Mouse (Mus musculus): ENCODE measurements at regions not wholly inside any gene's neighbourhood (a gene's known extent, or its start where the extent isn't known, plus 50 kb on each side); places are given as distances from the start of the nearest gene placed in this dataset.
"Not testable (repeated sequence)": the region's sequence is repeated elsewhere in the genome, so short reads cannot be mapped to it uniquely, and the experiment has no call there.

DNA sequence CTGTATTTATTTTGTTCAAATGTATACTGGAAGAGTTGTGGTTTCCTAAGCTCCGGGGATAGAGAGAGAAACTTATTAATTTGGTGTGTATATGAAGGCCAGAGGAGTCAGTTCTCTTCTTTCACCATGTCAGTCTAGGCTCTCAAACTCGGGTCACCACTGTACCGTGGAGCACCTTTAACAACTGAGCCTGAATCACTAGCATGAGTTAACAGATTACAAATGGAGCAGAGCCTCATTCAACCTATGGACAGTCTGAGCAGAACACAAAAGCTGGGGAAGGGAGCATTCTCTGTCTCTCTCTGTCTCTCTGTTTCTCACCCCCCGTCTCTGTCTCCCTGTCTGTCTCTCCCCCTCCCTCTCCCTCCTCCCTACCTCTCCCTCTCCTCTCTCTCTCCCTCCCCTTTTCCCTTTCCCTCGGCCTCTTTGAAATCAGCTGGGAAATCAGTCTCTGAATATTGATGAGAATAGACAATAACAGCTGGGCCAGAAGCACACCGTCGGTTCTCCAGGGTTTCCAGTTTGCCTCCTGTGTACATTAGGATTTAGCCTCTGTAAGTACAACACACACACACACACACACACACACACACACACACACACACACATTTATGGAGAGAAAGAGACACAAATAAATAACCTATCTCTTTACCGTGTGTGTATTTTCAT, 200.4 kb upstream of the 1700056E22Rik start:
- DNase-seq (ENCODE audit: low spot score) = no peak

DNA sequence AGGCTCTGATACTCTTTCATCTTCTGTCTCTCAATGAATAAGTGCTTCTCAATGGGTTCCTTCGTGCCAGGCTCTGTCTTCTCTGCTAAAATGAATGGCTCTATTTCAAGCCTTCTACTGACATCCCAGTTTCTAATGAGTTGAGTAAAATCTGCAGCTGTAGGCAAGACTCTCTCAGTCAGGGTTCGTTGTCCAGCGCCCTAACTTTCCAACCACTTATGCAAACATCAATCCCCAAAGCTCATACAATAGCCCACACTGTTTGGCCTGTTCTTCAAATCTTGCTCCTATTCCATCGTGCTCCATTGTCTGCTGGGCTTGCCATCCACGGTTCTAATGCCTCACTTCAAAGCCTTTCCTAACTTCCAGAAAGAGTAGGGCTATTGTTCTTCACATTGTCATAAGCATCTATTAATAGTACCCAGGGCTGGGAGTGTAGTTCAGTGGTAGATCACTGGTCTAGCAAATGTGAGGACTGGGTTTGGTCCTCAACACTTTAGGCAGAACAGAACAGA, 199.7 kb upstream of the 1700056E22Rik start:
- DNase-seq (ENCODE audit: low spot score) = no peak

DNA sequence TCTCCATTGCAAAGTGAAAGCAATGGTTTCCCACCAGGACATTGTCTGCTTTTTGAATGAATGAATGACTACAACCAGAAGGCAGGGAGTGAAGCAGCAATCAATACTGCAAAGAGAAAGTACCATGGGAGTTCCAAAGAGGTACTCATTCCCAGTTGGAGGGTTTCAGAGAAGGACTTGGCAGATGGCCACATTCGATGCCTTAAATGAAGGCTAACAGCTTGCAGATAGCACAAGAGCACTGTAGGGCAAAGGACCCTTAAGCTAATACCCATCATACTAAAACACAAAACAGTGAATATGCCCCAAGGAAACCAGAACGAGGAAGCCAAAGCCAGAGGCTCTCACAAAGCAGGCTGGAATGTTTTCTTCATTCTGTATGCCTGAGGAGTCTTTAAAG, 188.2 kb upstream of the 1700056E22Rik start:
- no peak for DNase-seq (ENCODE audit: low spot score)

DNA sequence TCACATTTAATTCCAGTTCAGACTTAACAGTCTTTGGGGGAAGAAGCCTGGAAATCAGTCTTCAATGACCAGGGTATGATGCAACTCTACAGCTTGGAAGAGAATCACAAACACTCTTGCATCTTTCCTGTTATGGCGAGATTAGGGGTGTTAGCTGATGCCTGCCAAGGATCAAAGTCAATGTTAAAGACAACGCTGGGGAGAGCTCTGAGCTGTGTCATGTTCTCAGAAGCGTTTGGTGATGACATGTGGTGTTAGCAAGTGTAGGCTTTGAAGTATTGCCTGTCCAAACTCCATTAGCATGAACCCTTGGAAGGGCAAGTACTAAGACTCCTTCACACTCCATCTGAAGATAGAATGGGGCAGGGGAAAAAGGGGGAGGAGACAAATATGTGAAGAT, 187.7 kb upstream of the 1700056E22Rik start:
- peak; percentile 20 for DNase-seq (ENCODE audit: low spot score)

DNA sequence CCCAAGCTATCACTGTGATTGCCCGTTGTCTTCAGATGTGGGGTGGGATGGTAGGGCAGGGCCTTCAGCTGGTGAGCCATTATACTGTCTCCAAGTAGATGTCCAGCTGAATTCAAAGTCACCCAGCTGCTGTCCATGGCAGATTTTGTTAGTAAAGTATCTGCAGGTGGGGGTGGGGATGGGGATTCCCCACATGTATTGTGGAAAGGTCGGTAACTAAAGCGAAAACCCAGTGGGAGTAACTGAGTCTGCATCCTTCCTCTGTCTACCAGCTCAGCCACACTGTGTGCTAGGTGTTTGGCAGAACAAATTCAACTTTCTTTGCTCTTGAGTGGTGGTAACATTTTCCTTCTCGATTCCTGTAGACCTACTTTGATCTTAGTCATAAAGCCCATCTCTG, 163.2 kb upstream of the 1700056E22Rik start:
- no peak for DNase-seq (ENCODE audit: low spot score)

DNA sequence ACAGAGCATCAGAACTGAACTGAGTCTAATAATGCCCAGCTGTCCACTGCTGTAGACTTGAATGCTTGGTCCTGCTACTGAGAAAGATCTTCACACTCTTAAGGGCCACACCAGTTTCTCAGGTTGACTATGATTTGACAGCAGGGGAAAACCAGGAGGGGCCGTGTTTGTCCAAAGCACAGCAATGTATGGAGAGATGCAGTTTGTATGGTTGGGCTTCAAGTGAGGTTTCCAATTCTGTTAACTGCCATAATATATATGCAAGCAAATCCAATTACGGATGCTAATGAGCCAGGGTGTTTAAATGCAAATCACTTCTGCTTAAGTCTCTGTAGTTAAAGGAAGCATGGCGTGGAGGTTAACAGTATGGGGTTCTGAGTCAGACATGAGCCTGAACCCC, 157.2 kb upstream of the 1700056E22Rik start:
- DNase-seq (ENCODE audit: low spot score) = no peak

DNA sequence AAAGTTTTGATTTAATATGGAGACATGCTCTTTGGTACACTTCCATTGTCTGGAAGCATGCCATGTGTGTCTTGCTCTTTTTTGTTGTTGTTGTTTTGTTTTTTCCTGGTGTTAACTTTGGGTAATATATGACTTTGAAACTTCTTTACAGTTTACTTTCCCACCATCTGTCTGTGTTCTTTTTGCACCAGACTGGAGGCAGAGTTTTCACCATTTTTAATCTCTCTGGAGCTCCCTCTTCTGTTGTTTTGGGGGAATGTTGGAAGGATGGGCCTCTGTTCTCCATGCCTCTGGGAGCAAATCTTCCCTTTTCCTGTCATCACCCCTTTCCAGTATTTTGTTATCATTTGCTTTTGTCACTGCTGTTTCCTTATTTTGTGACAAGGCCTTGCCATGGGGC, 153.5 kb upstream of the 1700056E22Rik start:
- no peak for DNase-seq (ENCODE audit: low spot score)

DNA sequence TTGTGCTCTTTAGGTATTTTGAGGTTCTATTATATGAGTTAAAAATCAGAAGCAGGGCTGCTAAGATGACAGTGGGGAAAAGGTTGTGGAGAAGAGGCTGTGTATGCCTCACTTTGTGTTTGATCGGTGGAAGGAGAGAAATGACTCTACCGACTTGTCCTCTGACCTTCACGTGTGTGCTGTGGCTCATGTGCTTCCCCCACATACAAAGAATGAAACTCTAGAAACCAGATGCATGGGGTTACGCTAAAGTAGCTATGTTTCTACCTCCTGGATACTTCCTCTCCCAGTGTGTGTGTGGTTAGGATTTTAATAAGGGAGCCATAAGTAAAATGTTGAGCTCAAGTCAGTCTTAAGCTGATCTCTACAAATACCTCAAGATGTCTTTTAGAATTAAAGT, 148.1 kb upstream of the 1700056E22Rik start:
- no peak for DNase-seq (ENCODE audit: low spot score)

DNA sequence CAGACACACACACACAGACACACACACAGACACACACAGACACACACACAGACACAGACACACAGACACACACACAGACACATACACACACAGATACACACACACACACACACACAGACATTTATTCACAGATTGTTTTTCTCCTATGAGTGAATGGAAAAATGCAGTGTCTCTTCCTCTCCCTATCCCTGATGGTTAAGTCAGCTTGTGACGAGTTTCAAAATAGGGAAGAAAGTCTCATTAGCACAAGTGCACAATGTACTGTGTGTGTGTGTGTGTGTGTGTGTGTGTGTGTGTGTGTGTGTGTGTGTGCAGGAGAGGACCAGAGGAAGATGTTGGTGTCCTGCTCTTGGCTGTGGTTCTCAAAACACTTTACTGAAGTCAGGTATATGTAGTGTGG, 140.3 kb upstream of the 1700056E22Rik start:
- not testable (repeated sequence) for DNase-seq (ENCODE audit: low spot score)

DNA sequence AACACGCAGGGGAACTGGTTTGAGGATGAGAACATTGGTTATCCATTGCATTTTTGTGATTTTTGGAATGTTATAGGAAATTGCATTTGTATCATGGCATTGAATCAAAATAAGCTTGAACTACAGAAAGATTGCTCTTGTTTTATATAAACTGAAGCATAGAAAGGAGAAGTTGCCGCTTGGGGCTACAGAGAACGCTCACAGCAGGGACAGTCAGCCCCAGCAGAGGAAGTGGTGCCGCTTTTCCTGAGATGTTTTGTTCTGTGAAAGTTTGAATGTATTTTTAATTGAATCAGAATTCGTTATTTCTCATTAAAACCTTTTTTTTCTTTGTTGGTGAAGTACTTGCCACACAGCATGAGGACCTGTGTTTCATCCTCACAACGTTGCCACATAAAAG, 139.6 kb upstream of the 1700056E22Rik start:
- DNase-seq (ENCODE audit: low spot score) = no peak

DNA sequence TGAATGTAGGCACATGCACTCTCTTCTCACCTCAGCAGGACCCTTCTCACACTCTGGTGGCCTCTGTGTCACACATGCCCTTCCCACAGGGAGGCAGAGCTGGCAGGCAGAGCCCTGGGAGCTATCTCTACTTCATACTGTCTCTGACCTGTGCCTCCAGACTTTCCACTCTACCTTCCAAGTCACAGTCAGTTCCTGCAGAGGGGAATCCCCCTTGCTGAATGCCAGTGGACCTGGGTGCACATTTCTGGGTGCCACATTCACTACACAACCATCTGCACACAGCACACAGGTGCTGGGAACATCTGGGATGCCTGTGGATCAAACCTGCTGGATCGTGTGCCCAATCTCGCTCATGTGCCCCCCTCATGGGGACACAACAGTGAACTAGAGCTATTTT, 138.9 kb upstream of the 1700056E22Rik start:
- DNase-seq (ENCODE audit: low spot score) = no peak

DNA sequence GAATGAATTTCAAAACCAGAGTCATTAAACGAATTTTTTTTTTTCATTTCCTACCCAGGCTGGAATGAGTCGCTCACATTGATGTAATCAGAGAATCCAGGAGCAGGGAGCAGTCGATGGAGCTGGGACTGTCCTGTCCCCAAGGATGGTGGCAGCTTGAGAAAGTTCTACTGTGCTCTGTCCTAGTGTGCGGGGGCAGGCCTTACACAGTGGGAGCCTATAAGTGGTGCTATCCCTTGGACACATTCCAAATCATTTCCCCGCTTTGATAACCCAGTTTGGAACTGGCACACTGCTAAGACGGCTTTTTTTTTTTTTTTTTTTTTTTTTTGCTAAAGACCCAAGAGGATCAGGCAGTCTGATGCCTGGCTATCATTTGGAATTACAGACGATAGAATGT, 137.5 kb upstream of the 1700056E22Rik start:
- no peak for DNase-seq (ENCODE audit: low spot score)

DNA sequence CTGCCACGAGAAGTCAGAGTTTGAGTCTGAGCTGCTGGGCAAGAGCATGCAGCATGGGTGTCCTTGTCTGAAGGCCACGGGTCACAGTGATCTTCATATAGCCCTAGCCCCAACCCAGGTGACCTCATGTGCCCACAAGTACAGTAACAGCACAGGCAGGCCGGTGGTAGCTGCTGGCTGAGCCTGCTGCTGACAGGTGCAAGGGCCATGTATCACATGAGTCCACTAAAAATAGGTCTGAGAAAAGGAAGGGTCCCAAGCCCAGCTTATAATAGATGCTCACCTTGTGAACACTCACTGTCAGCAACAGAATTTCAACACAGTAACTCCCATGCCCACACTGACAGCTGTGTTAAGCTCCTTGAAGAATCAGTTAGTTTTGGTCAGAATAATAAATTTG, 136.8 kb upstream of the 1700056E22Rik start:
- no peak for DNase-seq (ENCODE audit: low spot score)

DNA sequence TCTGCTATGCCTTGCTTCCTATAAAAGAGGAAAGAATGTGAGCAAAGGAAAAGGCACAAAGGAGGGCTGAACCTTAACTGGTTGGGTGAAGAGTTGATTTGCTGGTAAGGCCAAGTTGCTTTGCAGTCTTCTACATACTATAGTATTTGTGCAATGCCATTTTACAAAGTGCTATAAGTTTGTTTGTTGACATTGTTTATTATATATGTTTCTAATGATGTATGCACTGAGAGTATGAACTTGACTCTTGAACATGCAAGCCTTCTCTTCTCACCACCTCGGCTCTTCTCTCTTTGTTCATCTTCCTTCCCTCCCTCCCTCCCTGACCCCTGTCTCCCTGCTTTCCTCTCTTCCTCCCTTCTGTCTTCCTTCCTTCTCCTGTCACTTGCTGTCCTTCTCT, 135.9 kb upstream of the 1700056E22Rik start:
- DNase-seq (ENCODE audit: low spot score) = no peak

DNA sequence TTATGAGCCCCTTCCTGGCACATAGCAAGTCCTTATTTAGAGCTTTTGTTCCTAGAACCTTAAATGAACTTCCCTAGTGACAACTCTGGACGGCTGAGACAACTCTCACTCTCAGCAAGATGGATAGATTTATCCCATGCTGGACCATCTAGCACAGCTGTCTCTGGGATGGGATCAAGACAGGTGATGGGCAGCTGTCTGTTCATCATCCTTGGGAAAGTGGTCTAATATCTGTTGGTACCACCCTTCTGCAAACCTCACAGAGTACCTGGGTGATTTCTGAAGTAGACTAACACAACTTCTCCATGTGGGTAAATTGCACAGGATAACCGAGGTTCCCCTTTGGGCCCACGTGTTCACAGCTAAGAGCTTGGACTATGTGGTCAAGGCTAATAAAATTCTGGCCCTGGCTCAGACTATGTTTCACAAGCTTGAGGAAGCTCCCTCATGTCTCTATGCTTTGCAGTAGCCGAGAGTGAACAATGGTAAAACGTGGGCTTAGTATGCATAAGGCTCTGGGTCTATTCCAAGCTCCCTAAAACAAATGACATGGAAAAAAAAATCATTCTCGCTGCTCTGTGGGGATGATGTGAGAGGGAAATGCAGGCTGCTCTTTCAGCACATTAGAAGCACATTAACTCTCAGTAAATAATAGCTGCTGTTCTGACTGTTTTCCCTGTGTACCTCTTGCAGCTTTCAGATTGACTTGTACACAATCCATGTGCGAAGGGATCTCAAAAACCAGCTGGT, 135.1 kb upstream of the 1700056E22Rik start:
- DNase-seq (ENCODE audit: low spot score) = no peak

DNA sequence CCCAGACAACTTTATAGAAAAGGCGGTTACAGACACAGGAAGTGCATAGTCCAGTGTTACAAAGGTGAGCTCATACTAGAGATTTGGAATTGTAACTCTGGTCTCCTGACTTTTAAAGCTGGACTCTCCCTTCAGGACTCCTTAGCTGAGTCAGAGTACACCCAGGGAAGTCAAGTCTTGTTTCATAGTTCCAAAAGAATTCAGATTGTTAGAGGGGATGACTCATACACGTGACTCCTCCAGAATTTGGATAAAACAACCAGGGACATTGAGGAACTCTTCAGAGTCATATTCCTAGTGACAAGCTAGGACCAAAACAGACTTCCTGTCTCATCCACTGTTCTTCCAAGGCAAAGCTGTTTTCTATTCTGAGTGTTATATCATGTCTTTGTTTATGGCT, 132.8 kb upstream of the 1700056E22Rik start:
- no peak for DNase-seq (ENCODE audit: low spot score)

DNA sequence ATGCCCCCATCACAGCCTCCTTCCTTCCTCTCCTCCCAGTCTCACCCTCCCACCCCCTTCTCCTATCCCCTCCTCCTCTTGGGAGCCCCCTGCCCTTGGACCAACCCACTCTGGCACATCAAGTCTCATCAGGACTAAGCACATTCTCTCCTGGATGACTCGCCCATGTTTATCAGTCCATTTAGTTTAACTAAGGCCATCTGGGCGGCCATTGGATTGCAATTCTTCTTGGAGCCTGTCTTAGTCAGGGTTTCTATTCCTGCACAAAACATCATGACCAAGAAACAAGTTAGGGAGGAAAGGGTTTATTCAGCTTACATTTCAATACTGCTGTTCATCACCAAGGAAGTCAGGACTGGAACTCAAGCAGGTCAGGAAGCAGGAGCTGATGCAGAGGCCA, 128.4 kb upstream of the 1700056E22Rik start:
- DNase-seq (ENCODE audit: low spot score) = not testable (repeated sequence)

DNA sequence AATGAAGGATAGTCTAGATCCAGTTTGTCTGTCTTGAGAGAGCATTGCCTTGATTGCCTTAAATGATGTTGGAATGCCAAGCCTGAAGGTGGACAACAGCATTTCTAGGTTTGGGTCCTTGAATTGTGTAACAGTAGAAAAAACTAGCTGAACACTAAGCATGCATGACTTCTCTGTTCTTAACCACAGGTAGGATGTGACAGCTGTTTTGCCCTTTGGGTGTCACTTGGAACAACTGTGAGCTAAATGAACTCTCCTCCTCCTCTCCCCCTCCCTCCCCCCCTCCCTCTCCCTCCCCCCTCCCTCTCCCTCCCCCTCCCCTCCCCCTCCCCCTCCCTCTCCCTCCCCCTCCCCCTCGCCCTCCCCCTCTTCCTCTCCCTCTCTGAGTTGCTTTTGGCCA, 113.6 kb upstream of the 1700056E22Rik start:
- no peak for DNase-seq (ENCODE audit: low spot score)

DNA sequence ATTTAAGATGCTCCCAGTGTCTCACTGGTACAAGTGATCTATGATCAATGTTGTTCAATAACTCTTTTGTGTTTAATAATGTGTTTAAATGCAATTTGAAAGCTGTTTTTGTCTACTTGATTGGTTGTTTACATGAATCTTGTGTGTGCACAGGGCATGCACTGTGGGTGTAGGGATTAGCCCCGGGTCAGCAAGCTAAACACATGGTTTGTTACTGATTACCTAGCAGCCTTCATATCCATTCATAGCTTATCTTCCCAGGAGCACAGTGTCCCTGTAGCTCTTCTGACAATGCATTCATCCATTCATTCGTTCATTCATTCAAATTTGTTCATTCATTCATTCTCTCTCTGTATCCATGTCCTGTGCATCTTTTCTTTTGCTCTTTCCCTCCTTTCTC, 108.9 kb upstream of the 1700056E22Rik start:
- no peak for DNase-seq (ENCODE audit: low spot score)

DNA sequence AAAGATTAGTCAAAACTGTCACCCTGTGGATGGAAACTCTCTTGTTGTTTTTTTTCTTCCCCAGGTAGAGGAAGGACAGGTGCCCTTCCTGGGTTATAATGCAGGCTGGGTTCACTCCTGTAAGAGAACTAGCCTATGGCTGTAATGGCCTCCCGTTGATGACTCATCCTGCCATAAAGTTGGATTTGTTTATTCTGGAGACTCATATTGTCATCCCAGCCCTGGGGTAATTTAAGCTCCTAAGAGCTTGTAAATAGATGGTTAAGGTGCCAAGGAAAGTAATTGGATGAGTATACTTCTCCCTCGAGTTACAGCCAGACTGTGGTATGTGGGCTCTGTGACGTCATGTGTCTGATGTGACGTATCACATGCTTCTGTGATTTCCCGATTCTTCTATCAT, 106.4 kb upstream of the 1700056E22Rik start:
- DNase-seq (ENCODE audit: low spot score) = no peak

DNA sequence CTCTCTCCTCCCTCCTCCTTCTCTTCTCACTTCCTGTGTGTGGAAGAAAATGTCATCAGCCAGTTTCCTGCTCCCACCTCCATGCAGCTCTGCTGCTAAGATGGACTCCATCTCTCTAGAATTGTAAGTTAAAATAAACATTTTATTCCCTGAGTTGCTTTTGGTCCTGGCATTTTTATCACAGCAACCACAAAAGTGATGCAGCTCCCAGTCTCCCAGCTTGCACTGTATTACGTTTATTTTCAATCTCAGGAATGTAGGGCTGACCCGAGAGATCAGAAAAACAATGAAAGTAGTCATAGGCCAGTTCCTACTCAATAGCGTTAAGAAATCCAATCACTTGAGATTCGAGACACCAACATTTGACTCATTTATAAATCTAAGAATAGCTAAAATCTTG, 106.0 kb upstream of the 1700056E22Rik start:
- DNase-seq (ENCODE audit: low spot score) = no peak

DNA sequence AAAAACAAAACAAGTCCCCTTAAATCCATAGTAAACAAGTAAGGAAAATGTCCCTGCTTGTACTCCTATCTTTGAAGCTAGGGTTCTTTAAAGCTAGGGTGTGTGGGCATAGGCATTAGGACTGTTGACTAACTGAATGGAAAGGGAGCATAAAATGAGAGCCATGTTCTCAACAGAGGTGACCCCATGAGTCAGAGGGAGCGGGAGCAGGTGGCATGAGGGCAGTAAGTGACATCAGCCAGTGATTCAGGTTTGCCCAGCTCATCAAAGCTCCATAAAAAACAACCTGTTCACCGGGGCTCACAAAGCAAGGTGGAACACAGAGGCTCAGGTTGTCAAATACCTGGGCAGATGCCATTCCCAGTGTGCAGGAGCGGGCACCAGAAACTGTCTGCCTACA, 104.6 kb upstream of the 1700056E22Rik start:
- DNase-seq (ENCODE audit: low spot score) = no peak

DNA sequence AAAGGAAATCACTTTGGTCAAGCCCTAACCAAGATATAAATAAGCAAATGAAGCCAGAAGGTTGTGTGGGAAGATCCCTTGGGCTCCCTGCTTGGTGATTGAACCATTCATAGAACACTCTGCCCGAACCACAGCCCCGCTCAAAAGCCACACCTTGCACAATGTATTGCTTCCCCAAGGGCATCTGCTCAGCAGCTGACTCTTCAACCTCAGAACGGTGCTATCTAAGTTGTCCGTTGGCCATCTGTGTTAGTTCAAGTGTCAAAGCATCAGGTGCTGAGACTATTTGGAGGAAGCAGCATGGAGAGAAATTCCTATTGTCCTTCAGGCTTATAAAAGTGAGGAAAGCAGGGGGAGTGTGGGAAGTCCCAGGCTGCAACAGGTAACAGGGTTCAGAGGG, 96.8 kb upstream of the 1700056E22Rik start:
- DNase-seq (ENCODE audit: low spot score) = no peak

DNA sequence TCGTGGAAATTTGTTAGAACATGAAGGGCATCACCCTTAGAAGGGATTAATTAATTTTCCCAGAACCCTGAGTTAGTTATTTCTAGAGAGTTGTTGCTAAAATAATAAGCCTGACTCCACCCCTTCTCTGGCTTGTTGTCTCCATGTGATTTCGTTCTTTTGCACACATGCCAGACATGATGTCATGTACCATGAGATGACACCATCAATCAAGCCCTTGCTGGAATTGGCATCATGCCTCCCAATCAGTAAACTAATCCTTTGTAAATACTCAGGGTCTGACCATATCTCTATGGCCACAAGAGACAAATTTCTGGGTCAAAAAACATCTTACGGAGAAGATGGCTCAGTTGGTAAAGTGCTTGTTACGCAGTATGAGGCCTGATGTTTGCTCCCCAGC, 93.2 kb upstream of the 1700056E22Rik start:
- no peak for DNase-seq (ENCODE audit: low spot score)

Data from yolk sac, embryonic 10.5 days (tissue).